Mouse (Mus musculus): ENCODE measurements around the gene Lama5. TPM values are rescaled to one million over a fixed set of nuclear protein-coding genes. Genes with fewer than 3 reads are reported as not detected.

The Lama5 gene
- polyA plus RNA-seq, 1 experiment, result 144 TPM

- DNase-seq (ENCODE audit: low spot score), result no peak
Observed at GRCm38 (mm10) chr2:180146091-180146490, 79.6 kb downstream of the Lama5 start.

- DNase-seq (ENCODE audit: low spot score), result no peak
Observed at GRCm38 (mm10) chr2:180135414-180135813, 90.2 kb downstream of the Lama5 start.

- no peak for DNase-seq (ENCODE audit: low spot score)
Observed at GRCm38 (mm10) chr2:180133911-180134310, 91.7 kb downstream of the Lama5 start.

- DNase-seq (ENCODE audit: low spot score), result no peak
Observed at GRCm38 (mm10) chr2:180133231-180133630, 92.4 kb downstream of the Lama5 start.

GRCm38 (mm10) chr2:180127675-180128074 lies 98.0 kb downstream of the Lama5 start:
- DNase-seq (ENCODE audit: low spot score), result no peak

Other genes with a start within 250 kb of the Lama5 start
- gene Taf4, start 249.2 kb downstream of the Lama5 start, polyA plus RNA-seq (2012; rRNA removed), result 11.1 and 14.8 TPM in 2 replicates
- gene Lsm14b, start 200.9 kb downstream of the Lama5 start, polyA plus RNA-seq (2012; rRNA removed), result 48.7 and 51.4 TPM in 2 replicates
- gene Psma7, start 183.4 kb downstream of the Lama5 start, polyA plus RNA-seq (2012; rRNA removed), result 198 and 224 TPM in 2 replicates
- 5.2 and 6.0 TPM in 2 replicates for gene Ss18l1, start 183.3 kb downstream of the Lama5 start, polyA plus RNA-seq (2012; rRNA removed)
- 25.0 and 33.0 TPM in 2 replicates for gene Mtg2, start 155.3 kb downstream of the Lama5 start, polyA plus RNA-seq (2012; rRNA removed)
- gene Hrh3, start 121.4 kb downstream of the Lama5 start, polyA plus RNA-seq (2012; rRNA removed), result 2.9 and 3.2 TPM in 2 replicates
- 87.1 and 92.1 TPM in 2 replicates for gene Osbpl2, start 106.6 kb downstream of the Lama5 start, polyA plus RNA-seq (2012; rRNA removed)
- gene Adrm1, start 54.4 kb downstream of the Lama5 start, polyA plus RNA-seq (2012; rRNA removed), result 84.3 and 84.4 TPM in 2 replicates
- 3,847 and 3,981 TPM in 2 replicates for gene Rps21, start 31.5 kb upstream of the Lama5 start, polyA plus RNA-seq (2012; rRNA removed)
- gene Cables2, start 47.6 kb upstream of the Lama5 start, polyA plus RNA-seq (2012; rRNA removed), result 25.4 and 28.3 TPM in 2 replicates
- 4.6 and 5.9 TPM in 2 replicates for gene Rbbp8nl, start 64.0 kb upstream of the Lama5 start, polyA plus RNA-seq (2012; rRNA removed)
- 23.2 and 32.9 TPM in 2 replicates for gene Gata5, start 108.8 kb upstream of the Lama5 start, polyA plus RNA-seq (2012; rRNA removed)
- 1.6 and 3.3 TPM in 2 replicates for gene Slco4a1, start 230.4 kb upstream of the Lama5 start, polyA plus RNA-seq (2012; rRNA removed)

All from urinary bladder, adult 2 months (tissue).